Mouse (Mus musculus) layer of hippocampus, adult 11-12 months (tissue): ENCODE measurements at regions not wholly inside any gene's neighbourhood (a gene's known extent, or its start where the extent isn't known, plus 50 kb on each side); places are given as distances from the start of the nearest gene placed in this dataset.

Source experiments
- DNase-seq: peaks from one replicate; pipeline ENCODE4 v3.0.0; 2022; ENCODE audit warnings: low spot score

- no peak for DNase-seq
Observed at GRCm38 (mm10) chr11:38618707-38619106, 1382.9 kb upstream of the Tenm2 start.

- DNase-seq, result peak; percentile 6
Observed at GRCm38 (mm10) chr11:38600971-38601370, 1365.2 kb upstream of the Tenm2 start.

GRCm38 (mm10) chr11:38568515-38568914 lies 1332.8 kb upstream of the Tenm2 start:
- DNase-seq, result no peak

DNA sequence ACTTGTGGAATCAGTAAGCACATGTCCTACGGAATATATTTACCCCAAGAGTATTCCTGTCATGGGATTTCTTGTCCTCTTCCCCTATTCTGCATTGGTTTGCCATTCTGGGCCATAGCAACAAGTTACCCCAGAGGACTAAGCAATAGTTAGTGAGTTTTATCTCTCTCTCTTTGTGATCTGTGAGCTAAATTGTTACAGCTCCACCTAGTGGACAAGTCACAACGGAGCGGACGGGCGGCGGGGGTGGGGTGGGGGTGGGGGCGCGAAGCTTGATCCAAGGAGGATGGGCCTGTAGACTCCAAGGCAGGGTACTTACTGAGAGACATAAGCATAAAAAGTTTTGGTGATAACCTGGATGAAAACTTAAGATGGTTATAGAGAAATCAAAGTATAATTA lies 1308.1 kb upstream of the Tenm2 start:
- DNase-seq, result no peak

DNA sequence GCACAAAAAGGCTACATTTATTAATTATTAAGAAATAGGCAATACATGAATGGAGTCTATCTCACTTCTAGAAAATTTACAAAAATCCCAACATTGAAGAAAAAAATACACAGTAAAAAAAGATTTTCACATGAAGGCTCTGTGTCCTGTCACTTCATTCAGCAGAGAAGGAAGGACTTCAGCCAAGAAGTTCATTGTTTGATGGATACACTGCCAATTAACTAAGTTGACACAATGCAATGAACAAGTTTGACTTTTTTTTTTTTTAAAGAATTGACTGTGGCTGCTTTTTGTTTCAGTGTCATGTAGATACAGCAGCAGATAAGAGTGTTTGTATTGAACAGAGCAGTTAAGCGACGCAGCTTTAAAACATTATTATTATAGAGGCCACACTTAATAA lies 1304.3 kb upstream of the Tenm2 start:
- DNase-seq, result no peak

- DNase-seq, result no peak
Observed at GRCm38 (mm10) chr11:38532282-38532681, 1296.5 kb upstream of the Tenm2 start.

DNA sequence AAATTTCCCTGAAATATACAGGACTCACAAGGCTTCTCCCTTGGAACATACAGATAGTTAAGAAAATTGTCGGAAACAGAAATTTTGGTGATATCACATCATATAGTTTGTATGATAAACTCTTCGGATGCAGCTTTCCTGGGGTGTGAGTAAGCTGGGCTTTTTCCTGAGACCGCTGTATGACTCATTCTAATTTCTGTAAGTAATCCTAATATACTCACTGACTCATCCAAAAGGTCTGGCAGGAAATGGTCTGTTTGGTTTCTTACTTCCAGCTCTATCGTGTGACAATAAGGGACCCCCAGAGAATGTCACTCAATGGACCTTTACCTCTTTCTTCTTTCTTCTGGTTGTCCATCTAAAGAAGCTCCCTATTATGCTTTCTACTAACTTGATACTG lies 1273.9 kb upstream of the Tenm2 start:
- no peak for DNase-seq

DNA sequence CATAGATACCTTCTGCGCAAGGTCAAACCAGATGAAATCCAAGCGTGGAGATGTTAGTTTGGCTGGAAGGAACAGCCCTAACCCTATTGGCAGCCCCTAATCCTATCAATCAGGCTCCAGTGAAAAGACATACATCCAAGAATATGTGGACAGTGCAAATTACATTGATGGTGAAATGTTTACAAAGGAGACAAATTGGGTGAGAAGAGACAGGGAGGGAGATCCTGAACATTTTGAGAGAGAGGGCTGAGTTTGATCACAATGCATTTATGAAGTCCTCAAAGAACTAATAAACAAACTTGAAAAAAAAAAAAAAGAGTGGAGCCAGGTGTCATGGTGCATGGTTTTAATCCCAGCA lies 1228.5 kb upstream of the Tenm2 start:
- no peak for DNase-seq

DNA sequence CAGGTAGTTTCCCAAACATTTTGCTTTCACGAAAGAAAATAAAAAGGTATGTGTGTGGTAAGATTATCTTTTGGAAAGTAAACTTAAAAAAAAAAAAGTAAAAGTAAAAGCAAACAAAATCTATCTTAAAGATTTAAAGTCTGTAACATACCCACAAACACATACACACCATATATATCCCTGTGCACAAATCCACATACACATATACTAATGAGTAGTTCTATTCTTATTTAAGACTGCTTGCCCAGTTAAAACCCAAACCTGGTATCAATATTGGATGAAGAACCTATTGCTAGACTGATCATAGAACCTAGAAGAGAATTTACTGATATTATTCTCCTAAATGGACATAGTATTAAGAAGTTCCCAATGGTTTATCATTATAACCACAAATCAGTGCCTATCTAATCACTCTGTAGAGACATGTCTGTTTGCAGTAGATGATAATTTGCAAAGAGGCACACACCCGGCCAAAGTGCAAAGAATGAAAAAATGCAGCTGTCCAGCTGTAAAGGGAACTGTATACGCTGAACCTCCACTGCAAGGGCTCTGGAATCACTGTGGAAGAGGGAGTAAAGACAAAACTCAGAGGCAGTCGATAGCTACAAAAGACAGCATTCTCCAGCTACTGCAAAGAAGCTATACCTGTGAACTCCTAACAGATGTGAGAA lies 1227.9 kb upstream of the Tenm2 start:
- no peak for DNase-seq

DNA sequence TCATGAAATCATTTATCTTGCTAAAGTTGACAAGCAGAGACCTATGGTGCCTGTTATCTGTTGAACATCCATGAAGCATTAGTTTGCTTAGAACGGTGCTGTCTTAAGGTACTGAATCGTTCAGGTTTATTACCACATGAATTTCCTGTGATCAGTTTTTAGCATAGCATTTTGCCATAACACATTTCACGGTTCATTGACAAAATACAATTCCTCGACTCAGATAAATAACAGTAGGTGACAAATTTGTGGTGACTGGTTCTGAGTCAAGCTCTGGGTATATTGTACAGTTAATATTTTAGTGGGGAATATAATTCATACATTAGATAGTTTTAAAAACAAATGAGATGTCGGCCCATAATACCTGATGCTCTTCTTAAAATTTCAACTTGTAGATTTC lies 1207.5 kb upstream of the Tenm2 start:
- DNase-seq, result no peak

GRCm38 (mm10) chr11:38410302-38410701 lies 1174.5 kb upstream of the Tenm2 start:
- peak; percentile 24 for DNase-seq

DNA sequence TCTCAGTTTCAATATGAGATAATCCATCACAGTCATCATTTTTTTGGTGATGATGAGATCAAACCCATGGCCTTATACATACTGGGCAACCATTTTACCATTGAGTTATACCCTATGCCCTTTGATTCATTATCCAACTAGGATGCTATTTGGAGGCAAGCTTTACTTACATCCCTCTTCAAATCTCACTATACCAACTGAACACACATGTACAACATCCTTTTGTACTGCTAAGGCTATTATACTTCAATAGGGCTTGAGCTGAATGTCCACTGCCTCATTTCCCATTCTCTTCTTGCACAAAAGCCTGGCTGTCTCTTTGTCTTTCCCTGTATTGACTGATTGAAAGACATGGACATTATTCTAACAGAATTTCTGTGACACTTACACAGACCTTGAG lies 1162.0 kb upstream of the Tenm2 start:
- DNase-seq, result no peak

GRCm38 (mm10) chr11:38386958-38387357 lies 1151.2 kb upstream of the Tenm2 start:
- no peak for DNase-seq

DNA sequence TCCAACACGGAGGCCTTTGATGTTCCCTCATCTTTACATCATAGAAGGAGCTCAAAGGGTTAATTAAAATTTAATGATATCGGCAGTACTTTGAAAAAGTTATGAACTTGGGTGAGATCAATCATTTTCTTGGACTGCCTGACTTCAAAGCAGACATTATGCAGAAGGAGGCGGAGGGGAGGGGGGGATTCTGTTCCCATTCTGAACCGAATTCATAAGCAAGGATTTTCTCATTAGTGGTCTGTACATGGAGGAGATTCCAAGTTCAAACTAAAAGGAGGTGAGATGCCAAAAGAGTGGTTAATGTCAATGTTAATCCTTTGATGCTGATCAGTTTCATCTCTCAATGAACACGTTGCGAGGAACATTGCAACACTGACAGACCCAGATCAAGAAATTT lies 1110.7 kb upstream of the Tenm2 start:
- no peak for DNase-seq

GRCm38 (mm10) chr11:38335411-38335810 lies 1099.6 kb upstream of the Tenm2 start:
- no peak for DNase-seq

- DNase-seq, result no peak
Observed at GRCm38 (mm10) chr11:38297693-38298092, 1061.9 kb upstream of the Tenm2 start.

DNA sequence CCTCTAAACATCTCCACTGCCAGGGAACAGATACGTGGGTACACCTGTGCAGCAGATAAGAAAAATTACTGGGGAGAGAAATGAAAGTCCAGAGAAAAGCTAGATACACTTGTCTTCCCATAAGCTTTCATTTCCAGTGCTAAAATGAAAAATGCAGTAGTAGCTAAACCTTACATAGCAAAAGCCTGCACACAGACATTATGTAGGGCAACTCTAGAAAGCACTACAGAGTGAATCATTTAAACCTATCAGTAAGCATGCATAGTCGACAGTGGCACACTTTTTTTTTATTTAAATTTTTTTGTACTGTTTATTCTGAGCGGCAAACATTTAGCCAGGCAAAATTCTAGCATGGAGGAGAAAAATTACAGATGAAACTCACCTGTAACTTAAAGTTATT lies 1055.5 kb upstream of the Tenm2 start:
- DNase-seq, result no peak

DNA sequence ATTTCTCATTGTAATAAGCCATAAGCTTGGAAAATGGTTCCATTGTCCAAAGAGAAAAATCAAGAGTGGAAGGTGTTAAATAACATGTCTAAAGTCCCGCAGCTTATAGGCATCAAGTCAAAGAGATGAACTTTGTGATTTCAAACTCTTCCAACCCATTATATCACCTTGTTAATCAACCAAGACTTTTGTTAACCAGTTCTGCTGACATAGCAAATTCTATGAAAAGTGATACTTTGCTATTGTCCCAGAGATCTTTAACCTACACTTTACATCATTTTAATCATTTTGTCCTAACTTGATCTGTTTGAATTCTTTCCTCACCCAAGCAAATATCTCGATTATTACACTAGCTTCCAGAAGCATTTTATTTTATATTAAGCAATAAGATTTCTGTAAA lies 1045.2 kb upstream of the Tenm2 start:
- no peak for DNase-seq
